Mouse (Mus musculus): Measurements from ENCODE around the gene Timm10b. TPM values are rescaled to one million over a fixed set of nuclear protein-coding genes. Genes with fewer than 3 reads are reported as not detected.

Gene Timm10b
- total RNA-seq (2021) = 10 to 100 TPM; 67.4 to 73.7 TPM
- long read RNA-seq, experiment 1, transcript Timm10b-203 (3 exons, 3,273 nt) = major isoform, 11 of 38 reads
- long read RNA-seq, experiment 1, partial matches to known transcripts = 0 of 38 reads
- long read RNA-seq, experiment 1, other reads (novel, unspliced or antisense) = 10 of 38 reads
- long read RNA-seq, experiment 2, transcript Timm10b-201 (4 exons, 694 nt) = minor isoform, 5 of 44 reads
- long read RNA-seq, experiment 2, transcript Timm10b-203 (3 exons, 3,273 nt) = major isoform, 17 of 44 reads
- long read RNA-seq, experiment 2, partial matches to known transcripts = 1 of 44 reads
- long read RNA-seq, experiment 2, other reads (novel, unspliced or antisense) = 10 of 44 reads

DNA sequence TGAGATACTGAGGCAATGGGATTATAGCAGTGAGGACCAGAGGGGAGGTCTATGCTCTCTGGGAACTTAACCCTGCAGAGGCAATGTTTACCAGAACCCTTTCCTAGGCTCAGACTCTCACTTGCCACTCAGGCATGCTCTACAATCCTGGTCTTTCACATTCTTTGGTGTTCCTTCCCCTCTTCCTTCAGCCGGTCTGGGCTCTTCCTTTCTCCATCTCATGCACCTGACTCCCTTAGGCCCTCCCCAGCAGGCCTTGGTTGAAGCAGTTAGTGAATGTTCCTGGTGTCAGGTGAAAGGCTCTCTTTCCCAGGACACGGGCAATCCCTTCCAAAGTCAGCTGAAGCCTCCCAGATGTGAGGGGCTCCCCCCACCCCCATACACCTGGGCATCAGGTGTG lies at the start of gene Timm10b:
Timm10b (plus strand) TSS at position 301 of the 400 bp plus-strand sequence.
- peak within 1 kb of the TSS; percentile 95 for H3K27ac ChIP-seq
- DNase-seq (ENCODE audit: low spot score in 2 of 2) = no peak
- no peak for TF ChIP-seq CTCF (conservative IDR thresholded peaks at IDR 0.05)
- peak within 1 kb of the TSS; percentile 93 for H3K4me3 ChIP-seq

DNA sequence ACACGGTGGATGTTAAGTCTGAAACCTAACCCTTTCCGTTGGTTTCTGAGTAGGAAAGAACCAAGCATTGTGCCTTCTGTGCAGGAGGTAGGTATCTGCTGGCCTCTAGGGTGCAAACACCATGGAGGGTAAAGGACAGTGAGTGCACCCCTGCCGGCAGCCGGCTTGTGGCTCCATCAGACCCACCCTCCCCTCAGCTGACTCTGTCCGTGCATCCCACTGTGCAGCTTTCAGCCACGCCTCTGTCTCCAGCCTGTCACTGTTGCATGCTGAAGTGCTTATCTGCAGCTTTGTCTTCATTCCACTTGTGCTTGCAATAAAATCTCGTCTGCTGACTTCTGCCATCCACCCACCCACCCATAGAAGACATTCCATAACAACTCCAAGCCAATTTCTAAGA lies 49.8 kb upstream of the Timm10b start:
- TF ChIP-seq CTCF (conservative IDR thresholded peaks at IDR 0.05) = no peak
- no peak overlapping the region for H3K27ac ChIP-seq
- DNase-seq (ENCODE audit: low spot score in 2 of 2) = no peak
- no peak overlapping the region for H3K4me3 ChIP-seq

DNA sequence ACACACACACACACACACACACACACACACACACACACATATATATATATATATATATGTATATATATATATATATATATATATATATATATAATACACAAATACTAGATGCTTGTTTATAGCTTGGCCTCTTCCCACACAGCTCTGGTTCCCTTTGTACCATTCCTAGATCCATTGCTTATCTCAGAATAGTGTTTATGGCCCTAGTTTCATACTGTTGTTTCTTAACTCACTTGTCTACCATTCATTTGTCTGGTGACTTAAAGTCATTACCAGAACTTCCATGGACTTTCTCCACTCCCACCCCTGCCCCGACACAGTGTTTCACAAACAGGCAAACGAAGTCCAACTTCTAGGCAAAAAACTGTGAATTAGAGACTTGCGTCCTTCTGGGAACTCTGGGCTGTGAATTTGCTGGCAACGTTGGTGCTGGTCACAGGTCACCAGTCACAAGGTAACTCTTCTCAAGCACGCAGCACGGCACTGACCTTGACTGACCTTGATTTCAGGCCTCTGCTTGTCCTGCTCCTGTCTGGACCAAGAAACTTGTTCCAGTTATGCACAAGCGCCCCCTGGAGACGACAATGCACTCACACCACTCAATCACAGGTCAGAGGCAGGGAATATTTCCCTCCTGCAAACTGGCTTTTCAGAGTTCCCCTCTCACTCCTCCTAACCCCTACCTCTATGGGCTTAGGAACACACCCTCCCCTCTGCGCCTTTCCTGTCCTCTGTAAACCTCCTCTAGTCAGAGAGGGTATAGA lies 36.8 kb upstream of the Timm10b start:
- TF ChIP-seq CTCF (conservative IDR thresholded peaks at IDR 0.05) = peak; percentile 85
- Histone ChIP-seq H3K27ac (no peak overlapping the region), H3K4me3 (no peak overlapping the region)
- peak; percentile 44 to 64 for DNase-seq (ENCODE audit: low spot score in 2 of 2)

DNA sequence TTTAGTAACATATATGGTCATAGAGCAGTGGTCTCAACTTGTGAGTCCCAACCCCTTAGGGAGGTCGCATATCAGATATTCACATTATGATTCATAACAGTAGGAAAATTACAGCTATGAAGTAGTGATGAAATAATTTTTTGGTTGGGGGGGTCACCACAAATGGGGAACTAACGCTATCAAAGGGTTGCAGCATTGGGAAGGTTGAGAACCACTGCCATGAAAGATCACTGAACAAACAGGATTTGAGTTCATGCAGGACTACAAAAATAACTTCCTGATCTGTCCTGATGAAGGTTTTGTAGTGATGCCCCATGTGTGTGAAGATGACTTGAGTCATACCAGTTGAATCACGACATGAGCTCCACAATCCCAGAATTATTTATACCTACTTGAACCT lies 31.4 kb upstream of the Timm10b start:
- no peak for TF ChIP-seq CTCF (conservative IDR thresholded peaks at IDR 0.05)
- Histone ChIP-seq H3K27ac (no peak overlapping the region), H3K4me3 (no peak overlapping the region)
- DNase-seq (ENCODE audit: low spot score in 2 of 2) = no peak

DNA sequence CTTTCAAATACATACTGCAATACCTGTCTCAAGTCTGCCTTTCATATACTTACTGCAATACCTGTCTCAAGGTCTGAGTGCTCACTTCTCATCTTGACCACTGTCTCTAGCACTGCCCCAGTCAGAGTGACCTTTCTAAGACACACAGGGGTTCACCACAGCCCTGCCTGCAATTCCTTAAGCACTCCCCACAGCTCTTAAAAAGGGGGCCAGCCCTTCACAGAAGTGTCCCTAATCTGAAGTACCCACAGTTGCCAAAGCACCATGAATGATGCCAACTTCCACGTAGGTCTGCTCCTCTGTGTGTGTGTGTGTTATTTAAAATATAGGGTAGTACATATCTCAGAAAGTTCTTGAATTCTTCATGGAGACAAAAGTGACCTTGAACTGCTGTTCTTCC lies 28.1 kb upstream of the Timm10b start:
- no peak for TF ChIP-seq CTCF (conservative IDR thresholded peaks at IDR 0.05)
- H3K4me3 ChIP-seq = no peak overlapping the region

DNA sequence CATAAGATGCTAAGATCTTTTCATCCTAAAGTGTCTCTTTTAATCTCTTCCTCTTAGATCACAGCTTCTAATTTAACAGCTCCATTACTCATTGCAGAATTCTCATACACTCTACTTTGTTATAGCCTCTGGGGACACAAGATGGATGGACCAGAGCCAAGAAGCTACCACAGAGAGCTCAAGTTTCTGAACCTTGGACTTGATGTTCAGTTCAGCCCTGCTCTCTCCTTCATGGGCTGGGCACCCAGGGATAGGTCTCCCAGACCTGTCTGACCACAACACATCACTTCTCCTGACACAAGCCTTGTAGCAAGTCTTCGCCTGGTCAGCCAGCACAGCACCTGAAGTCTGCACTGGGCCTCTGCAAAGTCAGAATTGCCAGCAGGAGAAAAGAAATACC lies 25.5 kb upstream of the Timm10b start:
- peak overlapping the region; percentile 48 for H3K27ac ChIP-seq
- no peak for DNase-seq (ENCODE audit: low spot score in 2 of 2)
- TF ChIP-seq CTCF (conservative IDR thresholded peaks at IDR 0.05) = no peak

More for the DNA sequence above, 28.1 kb upstream of the Timm10b start:
- DNase-seq (ENCODE audit: low spot score in 2 of 2) = no peak
- no peak overlapping the region for H3K27ac ChIP-seq

DNA sequence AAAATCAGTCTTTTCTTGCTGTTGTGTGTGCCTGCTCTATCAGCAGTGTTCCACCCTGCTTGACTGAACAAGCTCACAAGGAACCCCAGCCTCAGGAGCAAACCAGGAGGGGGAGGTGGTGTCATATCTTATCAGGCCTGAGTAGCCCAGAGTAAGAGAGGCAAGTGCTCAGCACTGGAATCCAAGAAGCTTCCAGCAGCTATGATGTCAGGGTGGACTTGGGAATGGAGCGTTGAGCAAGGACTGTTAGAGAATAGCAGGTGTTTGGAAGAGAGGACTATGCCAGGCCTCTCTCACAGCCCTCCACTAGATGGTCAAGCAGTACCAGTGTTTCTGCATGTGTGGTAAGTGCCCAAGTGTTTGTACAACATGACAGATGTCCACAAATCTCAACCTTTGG lies 24.1 kb upstream of the Timm10b start:
- TF ChIP-seq CTCF (conservative IDR thresholded peaks at IDR 0.05) = no peak
- Histone ChIP-seq H3K27ac (no peak overlapping the region), H3K4me3 (no peak overlapping the region)
- no peak for DNase-seq (ENCODE audit: low spot score in 2 of 2)

More for the DNA sequence above, 25.5 kb upstream of the Timm10b start:
- H3K4me3 ChIP-seq = no peak overlapping the region

DNA sequence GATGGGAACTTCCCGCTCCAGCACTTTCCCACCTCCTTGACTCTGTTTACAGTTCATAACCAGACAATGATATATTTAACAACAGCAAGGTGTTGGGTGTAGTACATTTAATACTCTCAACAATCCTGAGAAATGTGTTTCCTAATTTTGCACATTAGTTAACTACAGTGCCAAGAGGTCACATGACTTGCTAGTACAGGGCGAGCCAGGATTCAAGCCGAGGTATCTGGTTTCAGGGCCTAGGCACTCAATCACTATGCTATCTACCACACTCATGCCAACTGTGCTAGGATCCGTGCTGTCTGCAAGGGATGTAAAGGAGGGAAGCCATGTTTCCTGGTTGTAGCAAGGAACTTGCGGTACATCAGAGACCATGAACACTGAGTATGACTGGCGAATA lies 23.3 kb upstream of the Timm10b start:
- H3K4me3 ChIP-seq = no peak overlapping the region
- DNase-seq (ENCODE audit: low spot score in 2 of 2) = no peak
- TF ChIP-seq CTCF (conservative IDR thresholded peaks at IDR 0.05) = no peak
- H3K27ac ChIP-seq = no peak overlapping the region

DNA sequence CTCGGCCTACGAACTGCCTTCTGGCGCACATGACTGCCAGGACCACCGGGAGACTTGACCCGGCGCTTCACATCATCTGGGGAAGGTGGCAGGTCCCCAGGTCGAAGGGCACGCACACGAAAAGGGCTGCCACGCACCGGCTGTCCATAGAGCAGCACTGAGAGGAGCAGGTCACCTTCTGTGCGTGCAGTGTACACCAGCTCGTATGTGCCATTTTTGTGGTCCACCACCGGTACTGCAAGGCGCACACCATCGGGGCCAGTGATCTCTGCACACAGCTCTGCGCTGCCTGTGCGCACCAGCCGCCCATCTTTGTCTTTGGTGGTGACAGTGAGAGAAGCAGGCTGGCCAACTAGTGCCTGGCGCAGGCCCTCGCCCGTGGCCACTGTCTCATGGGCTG lies 22.0 kb upstream of the Timm10b start:
- Histone ChIP-seq H3K4me3 (no peak overlapping the region), H3K27ac (no peak overlapping the region)
- DNase-seq (ENCODE audit: low spot score in 2 of 2) = no peak
- TF ChIP-seq CTCF (conservative IDR thresholded peaks at IDR 0.05) = no peak

DNA sequence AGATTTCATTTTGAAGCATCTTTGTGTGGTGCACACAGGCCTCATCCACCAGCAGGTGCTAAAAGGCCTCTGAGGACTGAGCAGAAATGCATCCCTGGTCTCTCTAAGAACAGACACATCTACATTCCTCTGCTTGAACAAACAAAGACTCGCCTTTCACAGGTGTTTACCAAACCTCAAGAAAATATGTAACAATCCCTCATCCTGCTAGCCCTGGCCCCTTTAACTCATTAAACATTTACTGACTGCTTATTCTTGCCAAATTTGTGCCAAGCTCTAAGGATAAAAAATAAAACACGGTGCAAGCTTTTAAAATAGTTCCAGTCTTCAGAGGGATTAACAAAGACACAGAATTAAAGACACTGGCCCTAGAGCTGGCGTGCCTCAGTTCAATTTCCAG lies 20.2 kb upstream of the Timm10b start:
- DNase-seq (ENCODE audit: low spot score in 2 of 2) = no peak
- TF ChIP-seq CTCF (conservative IDR thresholded peaks at IDR 0.05) = no peak
- Histone ChIP-seq H3K27ac (no peak overlapping the region), H3K4me3 (no peak overlapping the region)

DNA sequence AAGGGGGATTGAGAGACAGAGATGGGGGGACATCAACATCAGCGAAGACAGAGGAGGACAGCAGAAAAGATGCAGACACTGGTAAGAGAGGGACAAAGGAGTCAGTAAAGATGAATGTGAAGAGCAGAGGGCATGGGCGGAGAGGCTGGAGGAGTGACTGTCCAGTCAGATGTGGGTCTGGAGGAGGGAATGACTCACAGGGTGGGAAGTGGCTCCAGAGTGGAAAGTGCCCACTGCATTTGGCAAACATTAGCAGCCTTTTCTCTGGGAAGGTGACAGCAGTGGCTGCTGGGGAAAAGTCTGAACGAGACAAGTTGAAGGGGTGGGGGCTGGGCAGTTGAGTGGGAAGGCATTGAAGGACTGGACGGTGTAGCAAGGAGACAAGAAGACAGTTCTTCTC lies 18.8 kb upstream of the Timm10b start:
- H3K4me3 ChIP-seq = no peak overlapping the region
- no peak for TF ChIP-seq CTCF (conservative IDR thresholded peaks at IDR 0.05)
- no peak overlapping the region for H3K27ac ChIP-seq
- DNase-seq (ENCODE audit: low spot score in 2 of 2) = no peak

DNA sequence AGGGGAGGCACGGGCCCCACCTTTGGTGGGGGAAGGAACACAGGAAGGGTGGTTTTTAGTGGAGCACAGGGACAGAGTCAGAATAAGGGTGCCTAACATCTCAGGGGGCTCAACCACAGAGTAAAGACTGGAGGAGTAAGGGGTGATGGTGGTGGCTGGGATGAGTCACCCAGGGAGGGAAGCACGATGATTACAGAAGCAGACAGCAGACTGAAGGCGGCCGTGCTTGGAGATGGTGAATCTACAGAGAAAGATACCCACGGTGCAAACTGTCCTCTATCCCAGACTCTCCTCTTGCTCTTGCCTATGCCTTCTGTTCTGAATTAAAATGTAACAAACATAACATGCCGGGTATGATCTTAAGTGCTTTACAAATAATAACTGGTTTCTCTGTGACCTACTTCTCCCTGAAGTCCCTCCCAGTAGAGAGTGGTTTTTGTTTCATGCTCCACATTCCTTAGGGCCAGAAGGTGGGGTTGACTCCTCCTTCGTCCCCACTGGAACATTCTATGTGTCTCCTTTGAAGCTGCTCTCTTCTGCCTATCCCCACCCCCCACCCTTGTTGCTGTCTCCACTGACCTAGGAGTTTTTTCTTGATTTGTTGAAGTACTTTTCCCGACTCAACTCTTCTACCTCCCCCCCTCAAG lies 18.1 kb upstream of the Timm10b start:
- H3K27ac ChIP-seq = peak overlapping the region; percentile 32; the same call in 1 of the 2 replicates
- H3K4me3 ChIP-seq = no peak overlapping the region
- DNase-seq (ENCODE audit: low spot score in 2 of 2) = no peak
- no peak for TF ChIP-seq CTCF (conservative IDR thresholded peaks at IDR 0.05)

DNA sequence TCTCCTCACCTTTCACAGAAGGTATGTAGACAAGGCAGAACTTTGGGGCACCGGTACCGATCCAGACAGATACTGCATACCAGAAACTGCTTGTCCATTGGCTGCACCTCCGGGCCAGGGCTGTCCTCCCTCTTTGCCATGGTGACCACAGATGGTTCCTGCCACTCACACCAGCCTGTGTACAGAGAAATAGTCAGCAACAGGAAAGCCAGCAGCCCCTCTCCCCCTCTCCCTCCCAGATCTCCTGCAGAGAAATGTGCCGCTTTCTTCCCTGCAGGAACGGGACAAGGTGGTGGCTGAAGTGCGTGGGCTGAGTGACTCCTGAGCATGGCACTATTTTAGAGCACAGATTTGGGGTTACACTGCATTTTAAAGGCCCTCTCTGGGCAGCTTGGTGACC lies 14.5 kb upstream of the Timm10b start:
- no peak for DNase-seq (ENCODE audit: low spot score in 2 of 2)
- TF ChIP-seq CTCF (conservative IDR thresholded peaks at IDR 0.05) = no peak
- H3K4me3 ChIP-seq = no peak overlapping the region
- no peak overlapping the region for H3K27ac ChIP-seq
